Comparison of ENCODE assay signal across 8 mouse cellular contexts in the genomic region with DNA sequence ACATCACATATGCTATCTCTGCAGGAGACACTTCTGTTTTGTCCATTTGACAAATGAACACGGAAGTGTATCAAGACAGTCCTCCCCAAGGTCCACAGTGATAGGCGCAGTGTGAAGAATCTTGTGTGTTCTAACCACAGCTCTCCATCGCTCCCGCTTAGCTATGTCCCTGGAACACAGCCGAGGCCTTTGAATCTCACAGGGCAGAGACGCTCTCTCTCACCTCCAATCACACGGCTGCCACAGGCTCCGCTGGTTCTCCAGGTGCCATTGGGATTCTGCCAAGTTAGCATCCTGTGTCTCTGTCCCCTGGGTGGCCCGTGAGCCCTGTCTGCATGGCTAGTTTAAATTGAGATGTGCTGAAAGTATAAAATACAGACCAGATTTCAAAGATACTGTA. TPM values are rescaled to one million over a fixed set of nuclear protein-coding genes. Genes with fewer than 3 reads are reported as not detected.
"Had no signal": no experiment of that assay in that cellular context is flagged by ENCODE, and none has a peak within 500 bp of the region (broad histone marks: within the 10 kb centered on the region; RNA-seq: fewer than 3 reads in every experiment).

No protein-coding gene starts in this region.

- DNase-seq: kidney, postnatal 14 days; lung, embryonic 14.5 days; lung, postnatal 10 days; lung, postnatal 4 days; midbrain, embryonic 14.5 days; thymus, adult 18-20 months; thymus, postnatal 25 days had no signal

RNA-seq across cellular contexts. Expression of a gene that starts 15.2 kb away (rescaled TPM):
- total RNA-seq: megakaryocyte, adult 5-6 weeks had no signal
